Mouse (Mus musculus) lung, postnatal 0 days (tissue): ENCODE data around the gene Egfem1.

ENCODE experiments used
- CTCF ChIP-seq: IDR thresholded peaks from 2 replicates; pipeline ENCODE4 v1.5.1; 2016; ENCODE audit warnings: antibody characterized with exemption, mild to moderate bottlenecking
- EP300 ChIP-seq: IDR thresholded peaks from 2 replicates; pipeline ENCODE4 v1.6.1; 2016; ENCODE audit warnings: antibody characterized with exemption, mild to moderate bottlenecking, control low read depth

DNA sequence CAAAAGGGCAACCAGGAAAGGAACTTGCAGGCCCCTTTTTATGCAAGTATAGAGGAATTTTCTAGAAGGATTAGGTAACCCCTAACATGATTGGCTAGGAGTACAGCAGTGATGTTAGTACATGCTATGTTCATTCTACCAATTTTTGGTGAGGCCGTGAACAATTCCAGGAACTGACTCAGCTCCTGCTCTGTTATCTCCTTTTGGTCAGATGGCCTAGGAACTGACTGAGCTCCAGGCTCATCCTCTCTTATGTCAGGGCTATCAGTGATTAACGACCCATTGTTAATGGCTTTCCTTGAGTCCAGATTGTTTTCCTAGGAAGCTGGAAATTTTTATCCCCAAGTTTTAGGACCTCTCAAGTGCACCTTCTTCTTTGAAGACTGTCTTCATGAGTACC lies 457.4 kb downstream of the Egfem1 start:
- TF ChIP-seq CTCF (no peak), EP300 (peak; percentile 92)
